Mouse (Mus musculus) cerebellum, adult 2 months (tissue): ENCODE results near the gene Hivep3. TPM values are rescaled to one million over a fixed set of nuclear protein-coding genes. Genes with fewer than 3 reads are reported as not detected.
A peak's percentile ranks its signal among the peaks of the same experiment; 100 is the strongest.

Experiments used
- DNase-seq, 2 experiments: peaks; one replicate each; pipeline ENCODE4 v3.0.0; 2021
- H3K27ac ChIP-seq: fragments of 200-500 bp; 2 replicates; pipeline ENCODE4 v1.5.1; 2012; ENCODE audit warnings: low read length, control low read depth, inconsistent platforms; ENCODE audit not compliant: insufficient read depth
- H3K27me3 ChIP-seq: fragments of 200-500 bp; 2 replicates; pipeline ENCODE4 v1.6.1; 2012; ENCODE audit warnings: inconsistent platforms, mild to moderate bottlenecking, low read length, moderate library complexity; ENCODE audit not compliant: control insufficient read depth, insufficient read depth
- H3K4me1 ChIP-seq: fragments of 200-500 bp; 2 replicates; pipeline ENCODE4 v1.6.1; 2011; ENCODE audit warnings: low read length; ENCODE audit not compliant: control insufficient read depth, insufficient read depth
- H3K4me3 ChIP-seq: fragments of 200-500 bp; replicated peaks from 2 replicates; pipeline ENCODE3; 2011; ENCODE audit warnings: mild to moderate bottlenecking, low read depth, low read length, control low read depth; ENCODE audit not compliant: insufficient read depth
- CTCF ChIP-seq: fragments of 200-500 bp; IDR thresholded peaks from 2 replicates; pipeline ENCODE4 v1.5.1; 2011; ENCODE audit warnings: low read depth, mild to moderate bottlenecking, control low read depth, low read length, moderate library complexity, borderline replicate concordance; ENCODE audit not compliant: insufficient read depth
- POLR2A ChIP-seq: fragments of 200-500 bp; IDR thresholded peaks from 2 replicates; pipeline ENCODE4 v1.6.1; 2011; ENCODE audit warnings: low read length, control low read depth, borderline replicate concordance; ENCODE audit not compliant: insufficient read depth
- WGBS: fragments of 180-500 bp; shearing (Covaris S2); methylation state at CpG from one replicate; pipeline ENCODE4 v1.1.7; 2018; 5-methylcytosine and 5-hydroxymethylcytosine counted together
- polyA plus RNA-seq: library from polyadenylated mRNA; depleted of rRNA; stranded (reverse); fragments of >200 nt; gene quantifications from 2 replicates; pipeline ENCODE4 v1.2.3, GENCODE M21; 2012

The Hivep3 gene
- polyA plus RNA-seq, 1 experiment: 36.8 TPM

GRCm38 (mm10) chr4:119739301-119740062 is 5.9 kb downstream of the Hivep3 start:
- no peak for TF ChIP-seq CTCF
- TF ChIP-seq POLR2A: no peak
- H3K4me3 ChIP-seq: no peak overlapping the region
- no peaks in the 10 kb centered on the region for H3K27me3 ChIP-seq
- H3K4me1 ChIP-seq: peaks cover 12% of the 10 kb centered on the region
- no peak for DNase-seq
- no peak overlapping the region for H3K27ac ChIP-seq
- WGBS: 39% methylated on average over 9 of the region's 9 CpGs

GRCm38 (mm10) chr4:119748341-119748740 is 14.8 kb downstream of the Hivep3 start:
- DNase-seq: no peak
- H3K4me1 ChIP-seq: peaks cover 3% of the 10 kb centered on the region
- TF ChIP-seq POLR2A (no peak), CTCF (no peak)
- no peak overlapping the region for H3K4me3 ChIP-seq
- H3K27me3 ChIP-seq: no peaks in the 10 kb centered on the region
- WGBS: 70% methylated on average over 2 of the region's 2 CpGs
- no peak overlapping the region for H3K27ac ChIP-seq

GRCm38 (mm10) chr4:119750157-119750556 is 16.6 kb downstream of the Hivep3 start:
- TF ChIP-seq POLR2A (no peak), CTCF (no peak)
- Histone ChIP-seq H3K4me1 (peaks cover 3% of the 10 kb centered on the region), H3K27ac (no peak overlapping the region), H3K4me3 (no peak overlapping the region), H3K27me3 (no peaks in the 10 kb centered on the region)
- peak in 1 of 2 experiments; percentile 6 for DNase-seq
- 68% methylated on average over 4 of the region's 4 CpGs for whole genome bisulfite sequencing

- Histone ChIP-seq H3K27me3 (no peaks in the 10 kb centered on the region), H3K4me3 (no peak overlapping the region), H3K4me1 (peaks cover 3% of the 10 kb centered on the region), H3K27ac (no peak overlapping the region)
- TF ChIP-seq POLR2A (no peak), CTCF (no peak)
- DNase-seq: no peak
- 91% methylated on average over 6 of the region's 6 CpGs for WGBS
Observed at GRCm38 (mm10) chr4:119750681-119751211, 17.2 kb downstream of the Hivep3 start.

GRCm38 (mm10) chr4:119751408-119752006 is 17.9 kb downstream of the Hivep3 start:
- Histone ChIP-seq H3K4me3 (no peak overlapping the region), H3K27ac (no peak overlapping the region), H3K27me3 (no peaks in the 10 kb centered on the region), H3K4me1 (peaks cover 3% of the 10 kb centered on the region)
- TF ChIP-seq CTCF: no peak
- no peak for TF ChIP-seq POLR2A
- 60% methylated on average over 2 of the region's 2 CpGs for WGBS
- DNase-seq: no peak

GRCm38 (mm10) chr4:119759574-119760233 is 26.1 kb downstream of the Hivep3 start:
- 64% methylated on average over 4 of the region's 4 CpGs for WGBS

GRCm38 (mm10) chr4:119760820-119761219 is 27.2 kb downstream of the Hivep3 start:
- peaks cover 37% of the 10 kb centered on the region for H3K4me1 ChIP-seq
- H3K27me3 ChIP-seq: no peaks in the 10 kb centered on the region
- TF ChIP-seq POLR2A (no peak), CTCF (peak; percentile 49; the same call in 1 of the 2 replicates)
- WGBS: 57% methylated on average over 7 of the region's 7 CpGs
- DNase-seq: peak; percentile 43 to 62
- H3K27ac ChIP-seq: peak overlapping the region; percentile 56
- H3K4me3 ChIP-seq: no peak overlapping the region

More at GRCm38 (mm10) chr4:119759574-119760233, 26.1 kb downstream of the Hivep3 start:
- Histone ChIP-seq H3K4me1 (peaks cover 37% of the 10 kb centered on the region), H3K4me3 (no peak overlapping the region), H3K27me3 (no peaks in the 10 kb centered on the region), H3K27ac (no peak overlapping the region)
- TF ChIP-seq CTCF: no peak
- TF ChIP-seq POLR2A: no peak
- peak in 1 of 2 experiments; percentile 34 for DNase-seq
